In the genomic region with DNA sequence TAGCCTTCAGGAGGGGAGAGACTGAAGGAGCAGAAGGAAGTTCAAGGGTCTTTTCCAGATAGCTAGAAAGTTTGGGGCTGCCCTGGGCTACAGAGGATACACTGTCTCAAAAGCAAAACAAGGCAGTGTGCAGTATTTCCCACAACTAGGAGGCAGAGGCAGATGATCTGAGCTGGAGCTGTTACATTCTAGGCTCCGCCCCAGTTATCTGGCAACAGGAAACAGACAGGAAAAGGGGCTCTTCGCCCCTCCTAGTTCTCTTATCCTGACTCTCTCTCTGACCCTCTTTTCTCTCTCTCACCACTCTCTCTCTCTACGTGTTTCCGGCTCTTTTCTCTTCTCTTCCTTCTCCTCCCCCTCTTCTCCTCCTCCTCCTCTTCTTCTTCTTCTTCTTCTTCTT, we compare ENCODE assay signal across 1 mouse cellular context.
TF ChIP-seq lines count a peak whose summit lies in the region.

No protein-coding gene starts in this region.

TF ChIP-seq in MEL, 35 proteins besides CTCF, POLR2A, EP300 and RAD21 (continued from another document):
- TF ChIP-seq SIN3A (IDR thresholded peaks at IDR 0.05; ENCODE audit: low read length) = peak; percentile 78
- TF ChIP-seq E2F4 (IDR thresholded peaks at IDR 0.05; ENCODE audit: borderline replicate concordance, low read depth, low read length) = no peak
- peak; percentile 92 for TF ChIP-seq JUND (IDR thresholded peaks at IDR 0.05; ENCODE audit: low read depth, low read length)
- peak; percentile 69 for TF ChIP-seq MAZ (IDR thresholded peaks at IDR 0.05; ENCODE audit: low read depth, low read length)
